ENCODE assay signal across 27 mouse cellular contexts in the genomic region with DNA sequence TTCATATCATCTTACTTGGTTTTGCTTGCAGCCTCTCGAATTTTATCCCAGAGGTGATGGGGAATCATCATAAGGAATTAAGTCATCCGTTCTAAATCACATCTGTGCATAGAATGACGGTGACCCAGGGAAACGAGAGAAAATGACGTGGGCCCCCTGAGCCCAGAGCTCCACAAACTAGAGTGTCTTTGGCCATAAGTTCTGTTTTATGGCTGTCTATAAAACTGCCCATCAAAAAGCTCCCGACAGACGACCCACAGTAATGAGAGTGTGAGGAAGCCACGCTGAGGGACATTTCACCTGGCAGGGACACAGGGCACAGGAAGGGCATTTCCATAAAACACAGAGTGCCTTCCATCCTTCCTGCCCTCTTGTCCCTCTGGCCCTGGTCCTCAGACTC. TPM values are rescaled to one million over a fixed set of nuclear protein-coding genes. Genes with fewer than 3 reads are reported as not detected.
A peak's percentile ranks its signal among the peaks of the same experiment; 100 is the strongest.
DNase-seq lines count a peak whose midpoint lies in the region; ATAC-seq and TF ChIP-seq lines count a peak whose summit lies in the region.
"Had no signal": no experiment of that assay in that cellular context is flagged by ENCODE, and none has a peak within 500 bp of the region (broad histone marks: within the 10 kb centered on the region; RNA-seq: fewer than 3 reads in every experiment).

No protein-coding gene starts in this region.

- no peak for DNase-seq in kidney, adult 2 months
- peak; percentile 69 for DNase-seq in kidney, postnatal 0 days (ENCODE audit: low spot score)
- DNase-seq in kidney, postnatal 4 days = no peak
- DNase-seq in limb, embryonic 10.5 days (ENCODE audit: low spot score) = no peak
- DNase-seq in limb, embryonic 11.5 days (ENCODE audit: low spot score) = peak; percentile 46
- DNase-seq in frontal cortex, postnatal 14 days (ENCODE audit: low spot score in 2 of 2) = no peak
- no peak for DNase-seq in spleen, postnatal 14 days (ENCODE audit: low spot score in 2 of 2)
- DNase-seq: adrenal gland, adult 2 months; adrenal gland, postnatal 14 days; cerebellum, adult 11 months; cerebellum, adult 2 months; cerebellum, adult 9-11 months; cerebellum, postnatal 25 days; gastrocnemius, postnatal 14 days; heart, adult 11 months had no signal

- H3K4me3 ChIP-seq in kidney, embryonic 14.5 days (ENCODE audit: low read length) = no peak overlapping the region
- no peak overlapping the region for H3K4me3 ChIP-seq in kidney, adult 2 months (ENCODE audit: insufficient read depth, low read depth, low read length)
- H3K4me3 ChIP-seq in kidney, postnatal 0 days (replicated peaks; ENCODE audit: low read depth, low read length) = no peak overlapping the region
- H3K4me3 ChIP-seq in limb, embryonic 10.5 days = peak overlapping the region; percentile 42
- no peak overlapping the region for H3K4me3 ChIP-seq in limb, embryonic 11.5 days (ENCODE audit: low read depth, low read length)
- H3K4me3 ChIP-seq: embryonic facial prominence, embryonic 13.5 days; erythroblast, embryonic 14.5 days; forebrain, embryonic 12.5 days; forebrain, embryonic 15.5 days; hindbrain, embryonic 12.5 days; hindbrain, embryonic 15.5 days had no signal

- no peak overlapping the region for H3K9ac ChIP-seq in kidney, embryonic 14.5 days (ENCODE audit: low read depth, low read length)
- no peak overlapping the region for H3K9ac ChIP-seq in kidney, postnatal 0 days (ENCODE audit: low read depth, low read length)
- no peak overlapping the region for H3K9ac ChIP-seq in limb, embryonic 11.5 days (ENCODE audit: low read length)
- H3K9ac ChIP-seq: embryonic facial prominence, embryonic 13.5 days; forebrain, embryonic 12.5 days; forebrain, embryonic 15.5 days; hindbrain, embryonic 12.5 days; hindbrain, embryonic 15.5 days had no signal

- TF ChIP-seq CTCF in kidney, adult 2 months (conservative IDR thresholded peaks at IDR 0.05; ENCODE audit: insufficient read depth, insufficient read length, low read depth, low read length) = no peak
- TF ChIP-seq CTCF in kidney, postnatal 0 days (IDR thresholded peaks at IDR 0.05; ENCODE audit: low read depth) = no peak

- no peak for TF ChIP-seq POLR2A in kidney, adult 2 months (IDR thresholded peaks at IDR 0.05; ENCODE audit: low read depth, low read length)

- no peak overlapping the region for H3K4me2 ChIP-seq in kidney, embryonic 14.5 days (replicated peaks; ENCODE audit: low read depth, low read length)
- no peak overlapping the region for H3K4me2 ChIP-seq in kidney, postnatal 0 days (ENCODE audit: low read length)
- H3K4me2 ChIP-seq in limb, embryonic 11.5 days (ENCODE audit: low read depth, severe bottlenecking) = peak overlapping the region; percentile 28; the same call in 1 of the 2 replicates
- H3K4me2 ChIP-seq: forebrain, embryonic 15.5 days; heart, embryonic 11.5 days; hindbrain, embryonic 12.5 days; hindbrain, embryonic 15.5 days had no signal

- 0 out of 2 replicates have a peak overlapping the region, but pooled peaks have one; percentile 1 for H3K27ac ChIP-seq in kidney, embryonic 14.5 days (ENCODE audit: low read depth, low read length)
- no peak overlapping the region for H3K27ac ChIP-seq in kidney, adult 2 months (ENCODE audit: insufficient read depth, low read depth, low read length)
- no peak overlapping the region for H3K27ac ChIP-seq in kidney, postnatal 0 days
- H3K27ac ChIP-seq in limb, embryonic 10.5 days = peak overlapping the region; percentile 87
- no peak overlapping the region for H3K27ac ChIP-seq in limb, embryonic 11.5 days (replicated peaks; ENCODE audit: low read depth, low read length)
- H3K27ac ChIP-seq: embryonic facial prominence, embryonic 13.5 days; forebrain, embryonic 12.5 days; forebrain, embryonic 15.5 days; hindbrain, embryonic 12.5 days; hindbrain, embryonic 15.5 days had no signal

- ATAC-seq in kidney, embryonic 14.5 days (ENCODE audit: low FRiP score, low TSS enrichment) = peak; percentile 67
- no peak for ATAC-seq in kidney, postnatal 0 days (replicated peaks; ENCODE audit: low FRiP score, low read depth)
- no peak for ATAC-seq in limb, embryonic 11.5 days (ENCODE audit: insufficient number of reproducible peaks, low FRiP score, low TSS enrichment, low read depth)
- ATAC-seq: CD4-positive, CD25-positive, alpha-beta regulatory T cell, adult 4 months; forebrain, embryonic 15.5 days had no signal

- WGBS in kidney, embryonic 14.5 days = 11% methylated on average over 8 of the region's 8 CpGs
- WGBS in kidney, adult 2 months = 32% methylated on average over 8 of the region's 8 CpGs
- WGBS in kidney, postnatal 0 days = 19% methylated on average over 8 of the region's 8 CpGs
- 27% methylated on average over 8 of the region's 8 CpGs for WGBS in limb, embryonic 10.5 days
- WGBS in limb, embryonic 11.5 days = 11% methylated on average over 8 of the region's 8 CpGs

- no peaks in the 10 kb centered on the region for H3K9me3 ChIP-seq in kidney, embryonic 14.5 days (ENCODE audit: control insufficient read depth, low read length)
- H3K9me3 ChIP-seq in kidney, postnatal 0 days (replicated peaks; ENCODE audit: low read length) = no peaks in the 10 kb centered on the region
- H3K9me3 ChIP-seq in limb, embryonic 10.5 days (replicated peaks) = no peaks in the 10 kb centered on the region
- no peaks in the 10 kb centered on the region for H3K9me3 ChIP-seq in limb, embryonic 11.5 days (ENCODE audit: control insufficient read depth, low read length)
- H3K9me3 ChIP-seq: embryonic facial prominence, embryonic 13.5 days; forebrain, embryonic 12.5 days; forebrain, embryonic 15.5 days; hindbrain, embryonic 12.5 days; hindbrain, embryonic 15.5 days had no signal

- no peaks in the 10 kb centered on the region for H3K36me3 ChIP-seq in kidney, embryonic 14.5 days (ENCODE audit: control insufficient read depth, insufficient read depth, low read length)
- H3K36me3 ChIP-seq in kidney, adult 2 months (ENCODE audit: control insufficient read depth, insufficient read depth, low read length) = no peaks in the 10 kb centered on the region
- H3K36me3 ChIP-seq in kidney, postnatal 0 days (ENCODE audit: insufficient read depth, low read length) = no peaks in the 10 kb centered on the region
- H3K36me3 ChIP-seq in limb, embryonic 10.5 days = no peaks in the 10 kb centered on the region
- H3K36me3 ChIP-seq in limb, embryonic 11.5 days (ENCODE audit: control insufficient read depth, insufficient read depth, low read length) = no peaks in the 10 kb centered on the region
- H3K36me3 ChIP-seq: embryonic facial prominence, embryonic 13.5 days; forebrain, embryonic 12.5 days; forebrain, embryonic 15.5 days; hindbrain, embryonic 12.5 days; hindbrain, embryonic 15.5 days had no signal

- peaks cover 27% of the 10 kb centered on the region for H3K4me1 ChIP-seq in kidney, embryonic 14.5 days (ENCODE audit: control insufficient read depth, insufficient read depth, low read length)
- no peaks in the 10 kb centered on the region for H3K4me1 ChIP-seq in kidney, adult 2 months (ENCODE audit: control insufficient read depth, insufficient read depth, low read length)
- H3K4me1 ChIP-seq in kidney, postnatal 0 days (replicated peaks; ENCODE audit: insufficient read depth, low read length) = peaks cover 5% of the 10 kb centered on the region; the same call in 1 of the 2 replicates
- H3K4me1 ChIP-seq in limb, embryonic 10.5 days = peaks cover 74% of the 10 kb centered on the region
- H3K4me1 ChIP-seq in limb, embryonic 11.5 days (ENCODE audit: control insufficient read depth, insufficient read depth, low read length) = peaks cover 23% of the 10 kb centered on the region

- H3K27me3 ChIP-seq in kidney, embryonic 14.5 days (ENCODE audit: control insufficient read depth, insufficient read depth, low read length) = no peaks in the 10 kb centered on the region
- 0 out of 2 replicates have a peak, but pooled peaks cover 1% of the 10 kb centered on the region for H3K27me3 ChIP-seq in kidney, adult 2 months (replicated peaks; ENCODE audit: control insufficient read depth, insufficient read depth, low read length)
- H3K27me3 ChIP-seq in kidney, postnatal 0 days (ENCODE audit: insufficient read depth, low read length) = no peaks in the 10 kb centered on the region
- no peaks in the 10 kb centered on the region for H3K27me3 ChIP-seq in limb, embryonic 10.5 days (ENCODE audit: low read depth, poor library complexity, severe bottlenecking)
- no peaks in the 10 kb centered on the region for H3K27me3 ChIP-seq in limb, embryonic 11.5 days (ENCODE audit: control insufficient read depth, insufficient read depth, low read length)
- H3K27me3 ChIP-seq: hindbrain, embryonic 12.5 days; hindbrain, embryonic 15.5 days had no signal

RNA-seq across cellular contexts. Expression of a gene that starts 21.9 kb away (rescaled TPM):
- polyA plus RNA-seq in kidney, embryonic 14.5 days (2014; fragmentation: Nextera tagmentation; extraction: Ambion mirVana) = 11.7 and 14.8 TPM in 2 replicates
- 17.5 and 17.6 TPM in 2 replicates for polyA plus RNA-seq in kidney, adult 2 months (2012; rRNA removed)
- 9.8 and 10.7 TPM in 2 replicates for polyA plus RNA-seq in kidney, postnatal 0 days (2015; fragmentation: Nextera tagmentation; extraction: Ambion mirVana)
- 7.6 and 8.0 TPM in 2 replicates for polyA plus RNA-seq in limb, embryonic 10.5 days (2016; fragmentation: Nextera tagmentation; extraction: Ambion mirVana)
- 5.9 and 7.2 TPM in 2 replicates for polyA plus RNA-seq in limb, embryonic 11.5 days (2014; fragmentation: Nextera tagmentation; extraction: Ambion mirVana)
- polyA plus RNA-seq: C2C12; erythroblast, embryonic 14.5 days had no signal

RNA-seq across cellular contexts. Expression of a gene that starts 23.3 kb away (rescaled TPM):
- not detected in 2 replicates for polyA plus RNA-seq in kidney, embryonic 14.5 days (2014; fragmentation: Nextera tagmentation; extraction: Ambion mirVana)
- not detected in 2 replicates for polyA plus RNA-seq in kidney, adult 2 months (2012; rRNA removed)
- not detected in 2 replicates for polyA plus RNA-seq in kidney, postnatal 0 days (2015; fragmentation: Nextera tagmentation; extraction: Ambion mirVana)
- polyA plus RNA-seq in limb, embryonic 10.5 days (2016; fragmentation: Nextera tagmentation; extraction: Ambion mirVana) = not detected in 2 replicates
- polyA plus RNA-seq in limb, embryonic 11.5 days (2014; fragmentation: Nextera tagmentation; extraction: Ambion mirVana) = not detected in 2 replicates
- polyA plus RNA-seq: adrenal gland, adult 2 months; C2C12; CD4-positive, CD25-positive, alpha-beta regulatory T cell, adult 4 months; cerebellum, adult 2 months; embryonic facial prominence, embryonic 13.5 days; erythroblast, embryonic 14.5 days; forebrain, embryonic 12.5 days; forebrain, embryonic 15.5 days; heart, embryonic 11.5 days; heart, embryonic 14.5 days; heart, postnatal 0 days; hindbrain, embryonic 12.5 days; hindbrain, embryonic 15.5 days had no signal

Comparison
In these comparisons a context has a peak if more than half of its experiments do, and no peak if none do; other contexts are left out.
1. H3K27ac ChIP-seq: peak in kidney, embryonic 14.5 days (single experiment) and limb, embryonic 10.5 days (single experiment); none in kidney, adult 2 months (single experiment), kidney, postnatal 0 days (single experiment) and limb, embryonic 11.5 days (single experiment).
2. DNase-seq: peak in kidney, postnatal 0 days (single experiment) and limb, embryonic 11.5 days (single experiment); none in kidney, adult 2 months (single experiment), kidney, postnatal 4 days (0 of 2), limb, embryonic 10.5 days (single experiment), frontal cortex, postnatal 14 days (0 of 2) and spleen, postnatal 14 days (0 of 2).